Mouse (Mus musculus) kidney, adult 9 months (tissue): ENCODE measurements around the gene Mrgprg.
A peak's percentile ranks its signal among the peaks of the same experiment; 100 is the strongest.

Source experiments
- DNase-seq: peaks from one replicate; pipeline ENCODE4 v3.0.0; 2022

The Mrgprg gene

GRCm38 (mm10) chr7:143766893-143767292 is at the start of gene Mrgprg:
Gene Mrgprg (minus strand): TSS chr7:143766993.
- DNase-seq = no peak

- peak; percentile 34 for DNase-seq
Observed at GRCm38 (mm10) chr7:143808909-143809308, 42.1 kb upstream of the Mrgprg start.

GRCm38 (mm10) chr7:143805199-143805624 is 38.4 kb upstream of the Mrgprg start:
- DNase-seq = peak; percentile 40

- no peak for DNase-seq
Observed at GRCm38 (mm10) chr7:143801195-143802065, 34.6 kb upstream of the Mrgprg start.

GRCm38 (mm10) chr7:143800770-143801169 is 34.0 kb upstream of the Mrgprg start:
- DNase-seq = no peak

GRCm38 (mm10) chr7:143798783-143799182 is 32.0 kb upstream of the Mrgprg start:
- no peak for DNase-seq

- peak; percentile 77 for DNase-seq
Observed at GRCm38 (mm10) chr7:143793121-143793520, 26.3 kb upstream of the Mrgprg start.

- peak; percentile 71 for DNase-seq
Observed at GRCm38 (mm10) chr7:143792336-143792985, 25.7 kb upstream of the Mrgprg start.

- peak; percentile 83 for DNase-seq
Observed at GRCm38 (mm10) chr7:143783996-143784829, 17.4 kb upstream of the Mrgprg start, which contains the start of gene Mrgpre. Gene Mrgpre (minus strand): TSS chr7:143784500.

GRCm38 (mm10) chr7:143783378-143783995 is 16.7 kb upstream of the Mrgprg start:
- DNase-seq = no peak

- DNase-seq = peak; percentile 52
Observed at GRCm38 (mm10) chr7:143777375-143777774, 10.6 kb upstream of the Mrgprg start.

GRCm38 (mm10) chr7:143776137-143776536 is 9.3 kb upstream of the Mrgprg start:
- peak; percentile 36 for DNase-seq

GRCm38 (mm10) chr7:143769461-143769860 is 2.7 kb upstream of the Mrgprg start:
- no peak for DNase-seq

- no peak for DNase-seq
Observed at GRCm38 (mm10) chr7:143768267-143768666, 1.5 kb upstream of the Mrgprg start.

GRCm38 (mm10) chr7:143764876-143765530 is 1.8 kb downstream of the Mrgprg start:
- no peak for DNase-seq

GRCm38 (mm10) chr7:143763794-143764193 is 3.0 kb downstream of the Mrgprg start:
- no peak for DNase-seq

- DNase-seq = no peak
Observed at GRCm38 (mm10) chr7:143758956-143759355, 7.8 kb downstream of the Mrgprg start.

- DNase-seq = peak; percentile 52
Observed at GRCm38 (mm10) chr7:143757696-143758095, 9.1 kb downstream of the Mrgprg start.

- DNase-seq = peak; percentile 84
Observed at GRCm38 (mm10) chr7:143757027-143757390, 9.8 kb downstream of the Mrgprg start.

- DNase-seq = no peak
Observed at GRCm38 (mm10) chr7:143756125-143757026, 10.4 kb downstream of the Mrgprg start, which contains the start of gene Osbpl5. Gene Osbpl5 (minus strand): TSS chr7:143756985.
